Mouse (Mus musculus) layer of hippocampus, postnatal 36 days (tissue): Measurements from ENCODE around the gene Olfr346. TPM values are rescaled to one million over a fixed set of nuclear protein-coding genes. Genes with fewer than 3 reads are reported as not detected.

Experiments used
- DNase-seq, 2 experiments: peaks; one replicate each; pipeline ENCODE4 v3.0.0; 2022
- total RNA-seq, 2 experiments: library from RNA; stranded (reverse); gene quantifications; 2 replicates each; pipeline ENCODE4 v1.2.3; 2021

Olfr346 gene
- not detected for total RNA-seq

GRCm38 (mm10) chr2:36685488-36685887 lies at the start of gene Olfr346:
TSS of gene Olfr346 (plus strand) at chr2:36685788.
- no peak for DNase-seq

GRCm38 (mm10) chr2:36639741-36640140 lies 45.8 kb upstream of the Olfr346 start, which contains the start of gene Olfr345:
TSS of gene Olfr345 (plus strand) at chr2:36640041.
- DNase-seq: no peak

GRCm38 (mm10) chr2:36731602-36732001 lies 46.0 kb downstream of the Olfr346 start, which contains the start of gene Olfr347:
TSS of gene Olfr347 (plus strand) at chr2:36731902.
- DNase-seq: no peak

- DNase-seq: no peak
Measured at GRCm38 (mm10) chr2:36736226-36736625, 50.6 kb downstream of the Olfr346 start.

Other genes with a start within 250 kb of the Olfr346 start
- not detected for gene Olfr340, start 233.2 kb upstream of the Olfr346 start, total RNA-seq
- not detected for gene Olfr341, start 203.3 kb upstream of the Olfr346 start, total RNA-seq
- not detected for gene Olfr342, start 160.8 kb upstream of the Olfr346 start, total RNA-seq
- under 1 TPM in 1 of 2 experiments, not detected in 1; 0.07 TPM for gene Olfr344, start 119.1 kb upstream of the Olfr346 start, total RNA-seq
- not detected for gene Olfr345, start 45.7 kb upstream of the Olfr346 start, total RNA-seq
- not detected for gene Olfr347, start 46.1 kb downstream of the Olfr346 start, total RNA-seq
- gene Olfr348, start 98.5 kb downstream of the Olfr346 start, total RNA-seq: not detected
- not detected for gene Olfr50, start 104.8 kb downstream of the Olfr346 start, total RNA-seq
- not detected for gene Olfr3, start 131.2 kb downstream of the Olfr346 start, total RNA-seq
- not detected for gene Olfr350, start 160.5 kb downstream of the Olfr346 start, total RNA-seq
- not detected for gene Olfr351, start 176.9 kb downstream of the Olfr346 start, total RNA-seq
- gene Olfr352, start 182.7 kb downstream of the Olfr346 start, total RNA-seq: not detected
- not detected for gene Olfr353, start 207.1 kb downstream of the Olfr346 start, total RNA-seq
- gene Olfr354, start 219.9 kb downstream of the Olfr346 start, total RNA-seq: not detected
- gene Olfr355, start 243.1 kb downstream of the Olfr346 start, total RNA-seq: not detected